Mouse (Mus musculus): ENCODE data around the gene Nup93. TPM values are rescaled to one million over a fixed set of nuclear protein-coding genes. Genes with fewer than 3 reads are reported as not detected.
A peak's percentile ranks its signal among the peaks of the same experiment; 100 is the strongest.

Gene Nup93
- polyA plus RNA-seq, 1 experiment from 2014 or later = 58.4 TPM

- no peak overlapping the region for H3K9ac ChIP-seq (replicated peaks; ENCODE audit: low read depth, low read length)
- 20% methylated on average over 7 of the region's 7 CpGs for WGBS
- H3K36me3 ChIP-seq (ENCODE audit: control insufficient read depth, insufficient read depth, low read length) = no peaks in the 10 kb centered on the region
- H3K27me3 ChIP-seq (ENCODE audit: control insufficient read depth, insufficient read depth, low read length) = peaks cover 44% of the 10 kb centered on the region
- no peaks in the 10 kb centered on the region for H3K9me3 ChIP-seq (ENCODE audit: control insufficient read depth, low read length)
- no peak overlapping the region for H3K4me3 ChIP-seq (ENCODE audit: low read depth, low read length)
- no peak for ATAC-seq (ENCODE audit: low read depth)
- no peak overlapping the region for H3K27ac ChIP-seq (ENCODE audit: low read depth, low read length)
- H3K4me2 ChIP-seq (ENCODE audit: low read depth, low read length) = no peak overlapping the region
- H3K4me1 ChIP-seq (ENCODE audit: control insufficient read depth, insufficient read depth, low read length) = peaks cover 17% of the 10 kb centered on the region
These were observed 39.6 kb upstream of the Nup93 start for GRCm38 (mm10) chr8:94174619-94175213.

- peaks cover 40% of the 10 kb centered on the region for H3K27me3 ChIP-seq (ENCODE audit: control insufficient read depth, insufficient read depth, low read length)
- H3K9ac ChIP-seq (replicated peaks; ENCODE audit: low read depth, low read length) = no peak overlapping the region
- no peaks in the 10 kb centered on the region for H3K9me3 ChIP-seq (ENCODE audit: control insufficient read depth, low read length)
- no peaks in the 10 kb centered on the region for H3K36me3 ChIP-seq (ENCODE audit: control insufficient read depth, insufficient read depth, low read length)
- H3K27ac ChIP-seq (ENCODE audit: low read depth, low read length) = no peak overlapping the region
- H3K4me1 ChIP-seq (ENCODE audit: control insufficient read depth, insufficient read depth, low read length) = peaks cover 9% of the 10 kb centered on the region
- ATAC-seq (ENCODE audit: low read depth) = no peak
- WGBS = 64% methylated on average over 7 of the region's 7 CpGs
- H3K4me3 ChIP-seq (ENCODE audit: low read depth, low read length) = no peak overlapping the region
- no peak overlapping the region for H3K4me2 ChIP-seq (ENCODE audit: low read depth, low read length)
These were observed 36.5 kb upstream of the Nup93 start for GRCm38 (mm10) chr8:94177716-94178390.

- H3K4me3 ChIP-seq (ENCODE audit: low read depth, low read length) = peak within 1 kb of the TSS; percentile 24
- no peak within 1 kb of the TSS for H3K27ac ChIP-seq (ENCODE audit: low read depth, low read length)
- peak; percentile 88 for ATAC-seq (ENCODE audit: low read depth)
- WGBS = under 1% methylated on average over 50 of the region's 50 CpGs
- no peaks in the 10 kb centered on the region for H3K36me3 ChIP-seq (ENCODE audit: control insufficient read depth, insufficient read depth, low read length)
- H3K4me1 ChIP-seq (ENCODE audit: control insufficient read depth, insufficient read depth, low read length) = peaks cover 10% of the 10 kb centered on the region; the same call in 1 of the 2 replicates
- H3K4me2 ChIP-seq (ENCODE audit: low read depth, low read length) = peak within 1 kb of the TSS; percentile 53
- H3K9me3 ChIP-seq (ENCODE audit: control insufficient read depth, low read length) = no peaks in the 10 kb centered on the region
- H3K27me3 ChIP-seq (ENCODE audit: control insufficient read depth, insufficient read depth, low read length) = peaks cover 44% of the 10 kb centered on the region
- 0 out of 2 replicates have a peak within 1 kb of the TSS, but pooled peaks have one; percentile 2 for H3K9ac ChIP-seq (replicated peaks; ENCODE audit: low read depth, low read length)
These were observed 35.3 kb upstream of the Nup93 start, which contains the start of gene Mt1 for GRCm38 (mm10) chr8:94178857-94179712. Gene Mt1, plus strand, starts transcription at chr8:94179082.

- Histone ChIP-seq H3K4me1 (ENCODE audit: control insufficient read depth, insufficient read depth, low read length) (peaks cover 10% of the 10 kb centered on the region; the same call in 1 of the 2 replicates), H3K9me3 (ENCODE audit: control insufficient read depth, low read length) (no peaks in the 10 kb centered on the region), H3K27ac (ENCODE audit: low read depth, low read length) (no peak overlapping the region), H3K4me3 (ENCODE audit: low read depth, low read length) (peak overlapping the region; percentile 24), H3K9ac (replicated peaks; ENCODE audit: low read depth, low read length) (no peak overlapping the region), H3K27me3 (ENCODE audit: control insufficient read depth, insufficient read depth, low read length) (peaks cover 44% of the 10 kb centered on the region), H3K4me2 (ENCODE audit: low read depth, low read length) (peak overlapping the region; percentile 53), H3K36me3 (ENCODE audit: control insufficient read depth, insufficient read depth, low read length) (no peaks in the 10 kb centered on the region)
- WGBS = 4% methylated on average over 25 of the region's 25 CpGs
- ATAC-seq (ENCODE audit: low read depth) = no peak
These were observed 34.4 kb upstream of the Nup93 start for GRCm38 (mm10) chr8:94179713-94180560.

GRCm38 (mm10) chr8:94180561-94180908 lies 33.8 kb upstream of the Nup93 start:
- H3K27me3 ChIP-seq (ENCODE audit: control insufficient read depth, insufficient read depth, low read length) = peaks cover 42% of the 10 kb centered on the region

GRCm38 (mm10) chr8:94182055-94182929 lies 32.1 kb upstream of the Nup93 start:
- H3K9me3 ChIP-seq (ENCODE audit: control insufficient read depth, low read length) = no peaks in the 10 kb centered on the region
- 66% methylated on average over 13 of the region's 13 CpGs for WGBS
- ATAC-seq (ENCODE audit: low read depth) = no peak
- H3K4me3 ChIP-seq (ENCODE audit: low read depth, low read length) = no peak overlapping the region
- no peak overlapping the region for H3K9ac ChIP-seq (replicated peaks; ENCODE audit: low read depth, low read length)
- H3K36me3 ChIP-seq (ENCODE audit: control insufficient read depth, insufficient read depth, low read length) = no peaks in the 10 kb centered on the region
- H3K4me2 ChIP-seq (ENCODE audit: low read depth, low read length) = no peak overlapping the region; the same call in 1 of the 2 replicates
- H3K4me1 ChIP-seq (ENCODE audit: control insufficient read depth, insufficient read depth, low read length) = peaks cover 15% of the 10 kb centered on the region; the same call in 1 of the 2 replicates
- H3K27me3 ChIP-seq (ENCODE audit: control insufficient read depth, insufficient read depth, low read length) = peaks cover 53% of the 10 kb centered on the region
- no peak overlapping the region for H3K27ac ChIP-seq (ENCODE audit: low read depth, low read length)

More at GRCm38 (mm10) chr8:94180561-94180908, 33.8 kb upstream of the Nup93 start:
- Histone ChIP-seq H3K4me3 (ENCODE audit: low read depth, low read length) (no peak overlapping the region), H3K9me3 (ENCODE audit: control insufficient read depth, low read length) (no peaks in the 10 kb centered on the region), H3K36me3 (ENCODE audit: control insufficient read depth, insufficient read depth, low read length) (no peaks in the 10 kb centered on the region), H3K27ac (ENCODE audit: low read depth, low read length) (no peak overlapping the region), H3K4me1 (ENCODE audit: control insufficient read depth, insufficient read depth, low read length) (peaks cover 10% of the 10 kb centered on the region; the same call in 1 of the 2 replicates), H3K4me2 (ENCODE audit: low read depth, low read length) (peak overlapping the region; percentile 53; the same call in 1 of the 2 replicates), H3K9ac (replicated peaks; ENCODE audit: low read depth, low read length) (no peak overlapping the region)
- no peak for ATAC-seq (ENCODE audit: low read depth)
- WGBS = 70% methylated on average over 1 of the region's 1 CpGs

GRCm38 (mm10) chr8:94183117-94183516 lies 31.2 kb upstream of the Nup93 start:
- Histone ChIP-seq H3K36me3 (ENCODE audit: control insufficient read depth, insufficient read depth, low read length) (no peaks in the 10 kb centered on the region), H3K9me3 (ENCODE audit: control insufficient read depth, low read length) (no peaks in the 10 kb centered on the region), H3K27ac (ENCODE audit: low read depth, low read length) (no peak overlapping the region), H3K27me3 (ENCODE audit: control insufficient read depth, insufficient read depth, low read length) (peaks cover 52% of the 10 kb centered on the region), H3K4me1 (ENCODE audit: control insufficient read depth, insufficient read depth, low read length) (peaks cover 15% of the 10 kb centered on the region; the same call in 1 of the 2 replicates), H3K9ac (replicated peaks; ENCODE audit: low read depth, low read length) (no peak overlapping the region), H3K4me2 (ENCODE audit: low read depth, low read length) (peak overlapping the region; percentile 26), H3K4me3 (ENCODE audit: low read depth, low read length) (0 out of 2 replicates have a peak overlapping the region, but pooled peaks have one; percentile 9)
- 1% methylated on average over 16 of the region's 16 CpGs for WGBS
- peak; percentile 33; the same call in 1 of the 2 replicates for ATAC-seq (ENCODE audit: low read depth)

All from neural tube, embryonic 14.5 days (tissue).